Mouse (Mus musculus): Measurements from ENCODE around the gene Actrt3.

DNA sequence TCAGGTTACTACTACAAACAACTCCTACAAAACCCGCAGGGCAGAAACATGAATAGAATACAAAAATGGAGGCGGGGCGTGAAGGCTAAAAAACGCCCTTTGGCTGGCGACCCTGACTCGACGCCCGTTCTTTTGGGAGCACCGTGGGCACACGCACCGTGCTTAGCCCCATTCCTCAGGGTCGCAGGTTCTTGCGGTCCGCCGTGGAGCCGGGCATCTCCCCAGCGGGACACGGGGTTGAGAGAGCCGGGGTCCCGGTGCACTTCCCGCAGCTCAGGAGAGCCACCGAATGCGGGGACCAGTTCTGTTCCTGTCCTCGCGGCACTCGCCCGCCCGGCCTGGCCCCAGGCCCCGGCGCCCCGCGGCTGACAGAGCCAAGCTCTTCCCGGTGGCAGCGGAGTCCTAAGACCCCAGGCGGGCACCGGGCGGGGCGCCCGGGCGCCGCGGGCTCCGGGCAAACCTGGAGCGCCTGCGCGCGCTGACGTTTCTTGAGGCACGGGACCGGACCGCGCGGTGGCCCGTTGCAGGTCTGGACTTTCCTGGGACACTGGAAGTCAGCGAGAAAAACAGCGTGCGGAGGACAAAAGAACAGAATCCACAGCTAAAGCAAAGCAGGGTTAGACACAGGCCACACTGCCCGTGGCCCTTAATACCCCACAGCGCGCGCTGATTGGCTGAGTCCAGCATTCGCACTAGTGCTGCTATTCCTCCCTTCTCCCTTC is 4.5 kb downstream of the Actrt3 start:
- TF ChIP-seq ZNF384 (IDR thresholded peaks at IDR 0.05; ENCODE audit: low read depth, low read length) = no peak
- no peak for TF ChIP-seq CHD2 (IDR thresholded peaks at IDR 0.05; ENCODE audit: low read depth, low read length)
- no peak for TF ChIP-seq HCFC1 (IDR thresholded peaks at IDR 0.05; ENCODE audit: borderline replicate concordance, insufficient read depth, low read length)
- no peak for TF ChIP-seq MAFK (IDR thresholded peaks at IDR 0.05; ENCODE audit: insufficient read depth, low read depth, low read length)
- TF ChIP-seq ZC3H11A (IDR thresholded peaks at IDR 0.05; ENCODE audit: borderline replicate concordance, low read depth, low read length) = no peak

Measured in ES-E14 (cell line).